ENCODE assay signal across 8 mouse cellular contexts in genomic region chr13:72505954-72506353, GRCm38 (mm10).
"Had no signal": no experiment of that assay in that cellular context is flagged by ENCODE, and none has a peak within 500 bp of the region (broad histone marks: within the 10 kb centered on the region; RNA-seq: fewer than 3 reads in every experiment).

No protein-coding gene starts in this region.

- DNase-seq: lung, adult 18-20 months; lung, embryonic 14.5 days; lung, postnatal 10 days; lung, postnatal 4 days; midbrain, embryonic 14.5 days; thymus, adult 2 months; thymus, postnatal 25 days; thymus, postnatal 4 days had no signal
